Mouse (Mus musculus): ENCODE data around the gene Tmsb15a. TPM values are rescaled to one million over a fixed set of nuclear protein-coding genes. Genes with fewer than 3 reads are reported as not detected.
A peak's percentile ranks its signal among the peaks of the same experiment; 100 is the strongest.
"Not testable (repeated sequence)": the region's sequence is repeated elsewhere in the genome, so short reads cannot be mapped to it uniquely, and the experiment has no call there.

Gene Tmsb15a
- polyA plus RNA-seq (2012; ENCODE audit: insufficient read depth, insufficient read length, missing spikeins) = not detected in 2 replicates

DNA sequence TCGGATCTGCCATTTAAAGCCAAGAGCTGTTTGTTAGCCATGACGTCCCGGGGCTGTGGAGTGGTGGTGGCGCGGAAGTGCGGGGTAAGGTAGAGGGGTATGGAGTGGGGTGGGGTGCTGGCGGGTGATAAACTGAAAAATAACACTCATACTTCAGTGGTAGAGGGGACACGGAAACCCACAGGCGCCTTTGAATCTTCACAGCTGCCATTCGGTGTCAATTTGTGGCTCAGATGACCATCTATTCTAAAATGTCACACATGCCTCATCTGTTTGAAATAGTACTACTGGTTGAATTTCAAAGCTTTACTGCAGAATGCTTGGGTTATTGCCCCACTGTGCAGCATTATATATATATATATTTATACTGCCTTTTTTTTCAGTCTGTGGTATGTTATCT, at the start of gene Tmsb15a:
Tmsb15a (minus strand) TSS at position 101 of the 400 bp plus-strand sequence.
- H3K4me1 ChIP-seq (ENCODE audit: control insufficient read depth, insufficient read depth, insufficient read length, low read length) = no peaks in the 10 kb centered on the region
- H3K4me3 ChIP-seq (ENCODE audit: insufficient read depth, low read depth, low read length) = no peak within 1 kb of the TSS

DNA sequence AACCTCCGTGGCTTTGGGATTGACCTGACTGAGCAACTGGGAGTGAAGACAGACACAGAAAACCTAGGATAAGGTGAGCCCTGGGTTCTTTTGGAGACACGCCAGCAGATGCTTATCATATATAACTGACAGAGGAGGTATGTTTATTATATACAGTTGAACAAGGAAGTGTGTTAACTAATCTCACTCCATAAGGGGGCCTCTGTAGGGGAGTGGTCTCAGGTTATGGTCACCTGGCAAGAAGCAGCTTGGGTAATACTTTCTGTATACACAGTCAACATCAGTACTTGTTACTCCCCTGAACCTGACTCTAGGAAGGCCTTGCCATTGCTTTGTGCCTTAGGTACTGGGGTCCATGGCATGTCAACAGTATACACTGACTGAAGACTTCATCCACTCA, 43.5 kb upstream of the Tmsb15a start:
- H3K4me3 ChIP-seq (ENCODE audit: insufficient read depth, low read depth, low read length) = no peak overlapping the region
- H3K4me1 ChIP-seq (ENCODE audit: control insufficient read depth, insufficient read depth, insufficient read length, low read length) = no peaks in the 10 kb centered on the region
- no peak overlapping the region for H3K27ac ChIP-seq (replicated peaks; ENCODE audit: low read depth, low read length)

More for the DNA sequence above, at the start of gene Tmsb15a:
- no peak within 1 kb of the TSS for H3K27ac ChIP-seq (replicated peaks; ENCODE audit: low read depth, low read length)

DNA sequence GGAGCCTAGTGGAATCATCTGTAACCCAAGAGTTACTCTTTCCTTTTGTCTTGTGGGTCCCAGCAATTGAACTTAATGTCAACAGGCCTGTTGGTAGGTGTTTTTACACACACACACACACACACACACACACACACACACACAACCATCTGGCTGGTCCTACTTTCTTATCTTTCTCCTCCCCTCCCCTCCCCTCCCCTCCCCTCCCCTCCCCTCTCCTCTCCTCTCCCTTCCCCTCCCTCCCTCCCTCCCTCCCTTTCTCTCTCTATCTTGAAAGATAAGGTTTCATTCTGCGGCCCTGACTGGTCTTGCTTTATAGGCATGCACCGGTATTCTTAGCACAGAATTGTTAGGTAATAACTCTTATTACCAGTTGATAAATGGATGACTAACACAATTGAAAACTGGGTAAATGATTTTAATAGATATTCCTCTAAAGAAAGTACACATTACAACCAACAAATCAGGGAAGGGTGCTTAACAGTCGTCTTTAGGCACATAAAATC, 43.0 kb upstream of the Tmsb15a start:
- H3K27ac ChIP-seq (replicated peaks; ENCODE audit: low read depth, low read length) = no peak overlapping the region
- no peak overlapping the region for H3K4me3 ChIP-seq (ENCODE audit: insufficient read depth, low read depth, low read length)
- H3K4me1 ChIP-seq (ENCODE audit: control insufficient read depth, insufficient read depth, insufficient read length, low read length) = no peaks in the 10 kb centered on the region

DNA sequence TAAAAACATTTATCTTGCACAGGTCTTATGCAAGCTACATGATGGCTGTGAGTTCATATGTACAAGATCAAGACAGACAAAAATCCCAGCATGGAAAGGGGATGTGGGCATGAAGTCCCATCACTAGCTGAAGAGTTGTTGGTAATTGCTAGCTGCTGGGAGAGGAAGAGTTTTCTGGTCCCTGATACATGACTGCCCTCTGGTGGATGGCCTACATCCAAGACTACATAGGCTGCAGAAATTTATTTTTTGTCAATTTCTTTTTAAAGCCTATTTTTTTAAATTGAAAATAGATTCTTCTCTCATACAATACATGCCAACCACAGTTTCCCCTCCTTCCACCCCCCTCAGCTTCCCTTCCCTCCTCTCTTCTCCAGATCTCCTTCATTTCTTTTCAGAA, 36.6 kb upstream of the Tmsb15a start:
- Histone ChIP-seq H3K27ac (replicated peaks; ENCODE audit: low read depth, low read length) (no peak overlapping the region), H3K4me1 (ENCODE audit: control insufficient read depth, insufficient read depth, insufficient read length, low read length) (no peaks in the 10 kb centered on the region), H3K4me3 (ENCODE audit: insufficient read depth, low read depth, low read length) (no peak overlapping the region)

DNA sequence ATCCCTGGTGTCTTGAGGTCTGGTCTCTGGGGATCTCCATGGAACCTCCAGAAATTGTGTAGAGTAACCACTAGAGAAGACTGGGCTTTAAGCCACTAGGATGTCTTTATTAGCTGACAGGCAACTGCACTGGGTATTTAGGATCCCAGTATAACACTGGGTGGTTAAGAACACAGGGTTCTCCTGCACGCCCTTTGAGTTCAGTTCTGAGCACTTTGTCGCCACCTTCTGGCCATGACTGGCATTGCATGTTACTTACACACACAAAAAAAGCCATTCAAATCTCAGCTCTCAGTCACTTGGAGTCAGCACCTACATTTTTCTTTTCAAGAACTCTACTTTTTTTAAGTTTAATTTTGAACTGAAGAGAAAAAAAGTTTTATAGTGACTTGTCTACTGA, 27.8 kb upstream of the Tmsb15a start:
- H3K4me3 ChIP-seq (ENCODE audit: insufficient read depth, low read depth, low read length) = no peak overlapping the region
- no peak overlapping the region for H3K27ac ChIP-seq (replicated peaks; ENCODE audit: low read depth, low read length)
- no peaks in the 10 kb centered on the region for H3K4me1 ChIP-seq (ENCODE audit: control insufficient read depth, insufficient read depth, insufficient read length, low read length)

DNA sequence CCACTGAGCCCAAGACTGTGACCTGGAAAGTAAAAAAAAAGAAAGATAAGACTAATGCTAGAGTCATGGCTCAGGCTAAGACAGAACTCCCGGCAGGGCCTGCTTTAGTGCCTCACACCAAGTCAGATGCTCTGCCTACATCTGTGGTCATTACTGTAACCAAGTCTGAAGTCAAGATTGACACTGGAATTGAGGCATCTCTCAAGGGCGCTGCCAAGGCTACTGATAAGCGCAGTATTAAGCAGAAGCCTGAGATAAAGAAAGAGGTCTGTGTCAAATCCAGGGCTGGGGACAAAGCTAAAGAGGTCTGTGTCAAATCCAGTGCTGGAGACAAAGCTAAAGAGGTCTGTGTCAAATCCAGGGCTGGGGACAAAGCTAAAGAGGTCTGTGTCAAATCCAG, 20.3 kb upstream of the Tmsb15a start:
- H3K4me3 ChIP-seq (ENCODE audit: insufficient read depth, low read depth, low read length); H3K27ac ChIP-seq (replicated peaks; ENCODE audit: low read depth, low read length); H3K4me1 ChIP-seq (ENCODE audit: control insufficient read depth, insufficient read depth, insufficient read length, low read length): not testable (repeated sequence)

DNA sequence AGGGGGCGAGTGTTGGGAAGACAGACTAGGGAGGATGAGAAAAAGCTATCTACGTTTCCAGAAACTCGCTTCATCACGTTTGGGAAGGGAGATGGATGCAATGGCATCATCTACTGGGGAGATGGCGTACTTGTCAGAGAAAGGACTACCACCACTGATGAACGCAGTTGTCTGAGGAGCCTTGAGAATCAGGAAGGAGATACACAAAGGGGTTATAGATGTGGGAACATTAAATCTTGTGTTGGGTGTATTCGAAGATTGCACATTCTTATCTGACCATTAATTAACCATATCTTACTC, 17.9 kb upstream of the Tmsb15a start:
- H3K27ac ChIP-seq (replicated peaks; ENCODE audit: low read depth, low read length) = peak overlapping the region; percentile 62; the same call in 1 of the 2 replicates
- peak overlapping the region; percentile 92 for H3K4me3 ChIP-seq (ENCODE audit: insufficient read depth, low read depth, low read length)
- no peaks in the 10 kb centered on the region for H3K4me1 ChIP-seq (ENCODE audit: control insufficient read depth, insufficient read depth, insufficient read length, low read length)

DNA sequence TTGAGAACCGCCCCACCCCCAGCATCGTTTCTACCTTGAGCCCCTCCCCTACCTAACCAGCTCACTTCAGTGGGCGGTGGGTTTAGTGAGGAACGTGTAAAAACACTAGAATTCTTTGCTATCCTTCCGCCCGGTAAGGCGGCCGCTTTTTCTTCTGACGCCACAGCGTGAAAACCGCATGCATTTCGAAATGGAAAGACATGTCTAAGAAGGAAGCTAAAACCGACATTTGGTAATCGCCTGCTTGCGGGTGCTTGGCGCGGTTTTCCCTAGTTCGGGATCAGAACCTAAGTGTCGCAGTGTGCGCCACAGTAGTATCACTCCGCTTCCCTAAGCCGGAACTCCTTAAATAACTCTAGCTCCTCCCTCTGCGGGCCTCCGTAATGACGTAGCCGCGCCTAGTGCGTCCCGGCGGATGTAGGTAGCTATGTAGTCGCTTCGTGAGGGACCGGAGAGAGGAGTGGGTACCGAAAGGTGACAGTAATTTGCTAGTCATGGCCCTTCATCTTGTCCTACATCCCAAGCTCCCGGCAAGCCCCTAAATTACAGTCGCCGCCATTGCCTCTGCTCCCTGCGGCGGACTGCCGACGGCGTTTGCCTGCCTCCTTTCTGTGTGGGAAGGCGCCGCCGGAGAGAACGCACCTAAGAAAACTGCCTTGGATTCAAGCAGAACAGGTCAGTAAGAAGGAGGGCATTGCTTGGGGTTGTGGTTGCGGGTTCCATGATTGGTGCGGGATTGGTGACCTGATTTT, 17.4 kb upstream of the Tmsb15a start, which contains the start of the genes Armcx5 and Gprasp1:
Armcx5 (plus strand) TSS at position 430 of the 752 bp plus-strand sequence.
Gprasp1 (plus strand) TSS at position 430 of the 752 bp plus-strand sequence.
- peak within 1 kb of the TSS; percentile 86 for H3K27ac ChIP-seq (replicated peaks; ENCODE audit: low read depth, low read length)
- H3K4me1 ChIP-seq (ENCODE audit: control insufficient read depth, insufficient read depth, insufficient read length, low read length) = no peaks in the 10 kb centered on the region
- peak within 1 kb of the TSS; percentile 92 for H3K4me3 ChIP-seq (ENCODE audit: insufficient read depth, low read depth, low read length)

DNA sequence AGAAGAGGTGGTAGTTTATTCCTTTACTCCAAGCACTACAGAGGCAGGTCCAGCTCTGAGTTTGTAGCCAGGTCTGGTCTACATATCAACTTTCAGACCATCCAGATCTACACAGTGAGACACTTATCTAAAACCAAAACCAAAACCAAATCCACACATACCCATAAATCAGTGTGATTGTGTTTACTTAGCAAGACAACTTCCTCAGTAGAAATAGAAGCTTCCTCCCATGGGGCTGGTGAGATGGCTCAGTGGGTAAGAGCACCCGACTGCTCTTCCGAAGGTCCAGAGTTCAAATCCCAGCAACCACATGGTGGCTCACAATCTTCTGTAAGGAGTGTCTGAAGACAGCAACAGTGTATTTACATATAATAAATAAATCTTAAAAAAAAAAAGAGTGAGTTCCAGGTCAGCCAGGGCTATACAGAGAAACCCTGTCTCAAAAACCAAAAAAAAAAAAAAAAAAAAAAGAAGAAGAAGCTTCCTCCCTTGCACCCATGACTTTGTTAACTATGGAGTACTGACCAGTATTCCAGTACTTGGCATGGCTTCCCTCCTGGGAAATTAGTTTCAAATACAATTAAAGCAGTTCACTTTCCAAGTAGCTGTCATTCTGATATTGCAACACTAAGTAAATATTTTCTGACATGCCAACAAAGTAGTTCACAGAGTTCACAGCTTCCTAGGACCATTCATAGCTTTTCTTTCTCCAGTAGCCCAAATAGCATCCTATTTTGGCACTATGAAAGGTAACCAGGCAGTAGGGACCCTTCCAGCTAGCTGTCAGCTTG, 13.9 kb upstream of the Tmsb15a start:
- Histone ChIP-seq H3K4me3 (ENCODE audit: insufficient read depth, low read depth, low read length) (no peak overlapping the region), H3K4me1 (ENCODE audit: control insufficient read depth, insufficient read depth, insufficient read length, low read length) (no peaks in the 10 kb centered on the region), H3K27ac (replicated peaks; ENCODE audit: low read depth, low read length) (no peak overlapping the region)

DNA sequence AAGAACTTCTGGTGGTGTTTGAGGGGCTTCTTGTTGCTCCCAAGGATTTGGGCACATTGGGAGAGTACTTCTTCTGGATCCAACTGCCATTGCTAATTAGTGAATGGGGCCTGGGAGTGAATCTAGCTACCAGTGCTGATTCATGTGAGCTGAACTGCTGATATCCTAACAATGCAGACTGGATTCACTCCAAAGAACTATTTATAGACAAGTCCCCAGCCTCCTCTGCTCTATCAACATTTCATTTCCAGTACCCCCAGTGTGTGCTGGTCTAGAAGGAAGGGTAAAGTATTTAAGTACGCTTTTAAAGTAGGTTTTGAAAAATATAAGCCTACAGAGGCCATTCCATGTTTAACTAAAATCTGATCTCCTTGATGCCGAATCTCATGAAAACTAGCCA, 12.2 kb downstream of the Tmsb15a start:
- H3K4me1 ChIP-seq (ENCODE audit: control insufficient read depth, insufficient read depth, insufficient read length, low read length) = no peaks in the 10 kb centered on the region
- no peak overlapping the region for H3K27ac ChIP-seq (replicated peaks; ENCODE audit: low read depth, low read length)

DNA sequence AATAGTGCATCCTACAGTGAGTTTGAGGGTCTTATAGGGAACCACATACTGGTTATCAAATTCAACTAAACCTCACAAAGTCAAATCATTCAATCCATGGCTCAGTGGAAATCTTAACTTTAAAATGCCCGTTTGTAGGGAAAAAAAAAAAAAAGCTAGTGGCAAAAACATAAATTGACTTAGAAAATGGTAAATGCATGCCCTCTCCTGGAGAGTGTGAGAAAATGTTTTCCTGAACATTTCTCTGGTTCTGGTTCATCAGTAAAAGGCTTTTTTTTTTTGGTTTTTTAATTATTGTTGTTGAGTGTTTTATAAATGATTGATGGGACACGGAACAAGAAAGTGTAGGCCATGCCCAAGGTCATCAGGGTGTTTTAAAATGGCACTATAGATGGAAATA, 20.7 kb downstream of the Tmsb15a start:
- H3K4me1 ChIP-seq (ENCODE audit: control insufficient read depth, insufficient read depth, insufficient read length, low read length) = no peaks in the 10 kb centered on the region
- H3K4me3 ChIP-seq (ENCODE audit: insufficient read depth, low read depth, low read length) = no peak overlapping the region
- no peak overlapping the region for H3K27ac ChIP-seq (replicated peaks; ENCODE audit: low read depth, low read length)

More for the DNA sequence above, 12.2 kb downstream of the Tmsb15a start:
- no peak overlapping the region for H3K4me3 ChIP-seq (ENCODE audit: insufficient read depth, low read depth, low read length)

DNA sequence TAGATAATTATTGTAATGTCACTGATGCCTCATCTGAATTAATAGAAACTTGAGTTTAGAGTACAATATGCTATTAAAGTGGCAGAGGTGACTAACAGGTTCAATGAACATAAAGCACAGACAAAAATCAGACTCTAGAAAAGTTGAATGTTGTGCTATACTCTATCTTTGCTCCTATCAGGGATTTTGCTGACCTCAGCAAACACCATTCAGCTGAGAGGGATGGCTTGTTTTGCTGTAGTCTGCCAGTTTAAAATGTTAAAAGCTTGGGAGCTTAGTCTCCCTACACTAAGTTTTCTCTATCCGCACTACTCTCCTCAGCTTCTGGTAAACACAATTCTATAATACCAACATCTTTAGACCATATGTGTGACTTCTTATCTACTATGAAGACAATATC, 21.9 kb downstream of the Tmsb15a start:
- H3K27ac ChIP-seq (replicated peaks; ENCODE audit: low read depth, low read length) = no peak overlapping the region
- H3K4me3 ChIP-seq (ENCODE audit: insufficient read depth, low read depth, low read length) = no peak overlapping the region
- no peaks in the 10 kb centered on the region for H3K4me1 ChIP-seq (ENCODE audit: control insufficient read depth, insufficient read depth, insufficient read length, low read length)

DNA sequence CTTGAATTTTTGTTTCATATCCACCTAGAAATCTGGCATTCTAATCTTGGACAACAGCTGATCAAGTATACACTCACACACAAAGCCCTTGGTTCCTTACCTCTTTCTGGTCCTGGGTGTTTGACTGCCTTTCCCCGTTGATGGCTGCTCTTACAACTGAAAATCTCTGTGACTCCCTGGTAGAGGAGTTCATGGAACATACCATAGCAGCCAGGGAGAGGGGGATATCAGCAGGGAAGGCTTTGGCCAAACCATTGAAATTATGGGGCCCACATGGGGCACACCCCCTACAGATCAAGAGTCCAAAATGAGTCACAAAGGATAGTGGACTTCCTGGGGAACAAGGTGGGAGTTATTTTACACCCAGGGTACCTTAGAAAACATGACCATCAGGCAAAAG, 31.4 kb downstream of the Tmsb15a start, which contains the start of gene Tcp11x2:
Tcp11x2 (minus strand) TSS at position 158 of the 400 bp plus-strand sequence.
- H3K27ac ChIP-seq (replicated peaks; ENCODE audit: low read depth, low read length) = no peak within 1 kb of the TSS
- no peaks in the 10 kb centered on the region for H3K4me1 ChIP-seq (ENCODE audit: control insufficient read depth, insufficient read depth, insufficient read length, low read length)
- H3K4me3 ChIP-seq (ENCODE audit: insufficient read depth, low read depth, low read length) = no peak within 1 kb of the TSS

DNA sequence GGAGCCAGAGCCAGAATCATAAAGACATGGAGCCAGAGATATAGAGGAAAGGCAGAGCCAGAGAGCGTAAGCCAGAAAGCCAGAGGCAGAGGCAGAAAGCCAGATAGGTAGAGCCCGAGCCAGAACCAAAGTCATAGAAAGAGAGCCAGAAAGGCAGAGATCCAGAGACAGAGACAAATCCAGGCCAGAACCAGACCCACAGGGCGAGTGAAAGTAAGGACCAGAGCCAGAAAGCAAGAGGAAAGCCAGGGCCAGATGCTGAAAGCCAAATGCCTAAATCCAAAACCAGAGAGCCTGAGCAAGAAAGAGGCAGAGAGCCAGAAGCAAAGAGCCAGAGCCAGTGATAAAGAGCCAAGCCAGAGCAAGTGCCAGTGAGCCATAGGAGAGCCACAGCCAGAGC, 37.3 kb downstream of the Tmsb15a start:
- Histone ChIP-seq H3K27ac (replicated peaks; ENCODE audit: low read depth, low read length) (no peak overlapping the region), H3K4me1 (ENCODE audit: control insufficient read depth, insufficient read depth, insufficient read length, low read length) (no peaks in the 10 kb centered on the region), H3K4me3 (ENCODE audit: insufficient read depth, low read depth, low read length) (no peak overlapping the region)

DNA sequence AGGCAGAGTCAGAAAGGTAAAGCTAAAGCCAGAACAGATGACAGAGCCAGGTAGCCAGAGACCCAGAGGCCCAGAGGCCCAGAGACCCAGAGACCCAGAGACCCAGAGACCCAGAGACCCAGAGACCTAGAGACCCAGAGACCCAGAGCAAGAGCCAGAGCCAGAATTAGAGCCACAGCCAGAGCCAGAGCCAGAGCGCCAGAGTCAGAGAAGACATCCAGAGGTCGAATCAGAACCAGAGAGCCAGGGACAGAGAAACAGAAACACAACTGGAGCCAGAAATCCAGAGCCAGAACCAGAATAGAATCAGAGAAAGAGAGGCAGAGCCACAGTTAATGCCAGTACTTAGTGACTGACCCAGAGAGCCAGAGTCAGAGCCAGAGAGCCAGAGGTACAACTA, 43.2 kb downstream of the Tmsb15a start:
- Histone ChIP-seq H3K4me3 (ENCODE audit: insufficient read depth, low read depth, low read length) (no peak overlapping the region), H3K4me1 (ENCODE audit: control insufficient read depth, insufficient read depth, insufficient read length, low read length) (no peaks in the 10 kb centered on the region), H3K27ac (replicated peaks; ENCODE audit: low read depth, low read length) (no peak overlapping the region)
